Mouse (Mus musculus): ENCODE measurements around the gene Polh. TPM values are rescaled to one million over a fixed set of nuclear protein-coding genes. Genes with fewer than 3 reads are reported as not detected.

Polh gene
- polyA plus RNA-seq, 1 experiment, result 18.4 TPM

GRCm38 (mm10) chr17:46227576-46227975, 25.1 kb upstream of the Polh start:
- H3K36me3 ChIP-seq (ENCODE audit: control insufficient read depth, insufficient read depth, low read length), result peaks cover 82% of the 10 kb centered on the region
- TF ChIP-seq POLR2A (IDR thresholded peaks at IDR 0.05; ENCODE audit: control insufficient read depth, extremely low read depth, insufficient read depth, low read length, poor library complexity) (no peak), CTCF (IDR thresholded peaks at IDR 0.05; ENCODE audit: borderline replicate concordance, control insufficient read depth, extremely low read depth, insufficient read depth, low read length, poor library complexity) (no peak)
- no peaks in the 10 kb centered on the region for H3K4me1 ChIP-seq (replicated peaks; ENCODE audit: control insufficient read depth, insufficient read depth, low read length)
- H3K4me3 ChIP-seq (ENCODE audit: control insufficient read depth, insufficient read depth, low read length), result no peak overlapping the region
- no peak for DNase-seq
- WGBS, result 97% methylated on average over 7 of the region's 7 CpGs
- no peak overlapping the region for H3K27ac ChIP-seq (ENCODE audit: control insufficient read depth, insufficient read depth, low read length)
- H3K27me3 ChIP-seq (ENCODE audit: control insufficient read depth, insufficient read depth, low read length), result no peaks in the 10 kb centered on the region

- no peak for TF ChIP-seq CTCF (IDR thresholded peaks at IDR 0.05; ENCODE audit: borderline replicate concordance, control insufficient read depth, extremely low read depth, insufficient read depth, low read length, poor library complexity)
- no peak for TF ChIP-seq POLR2A (IDR thresholded peaks at IDR 0.05; ENCODE audit: control insufficient read depth, extremely low read depth, insufficient read depth, low read length, poor library complexity)
- H3K27ac ChIP-seq (ENCODE audit: control insufficient read depth, insufficient read depth, low read length), result no peak overlapping the region
- DNase-seq, result no peak
- no peaks in the 10 kb centered on the region for H3K4me1 ChIP-seq (replicated peaks; ENCODE audit: control insufficient read depth, insufficient read depth, low read length)
- WGBS, result 89% methylated on average over 3 of the region's 3 CpGs
- H3K27me3 ChIP-seq (ENCODE audit: control insufficient read depth, insufficient read depth, low read length), result no peaks in the 10 kb centered on the region
- peaks cover 87% of the 10 kb centered on the region for H3K36me3 ChIP-seq (ENCODE audit: control insufficient read depth, insufficient read depth, low read length)
- no peak overlapping the region for H3K4me3 ChIP-seq (ENCODE audit: control insufficient read depth, insufficient read depth, low read length)
Observed at GRCm38 (mm10) chr17:46221601-46222000, 19.2 kb upstream of the Polh start.

GRCm38 (mm10) chr17:46210550-46210949, 8.1 kb upstream of the Polh start:
- H3K27me3 ChIP-seq (ENCODE audit: control insufficient read depth, insufficient read depth, low read length), result no peaks in the 10 kb centered on the region
- 98% methylated on average over 3 of the region's 3 CpGs for WGBS
- H3K36me3 ChIP-seq (ENCODE audit: control insufficient read depth, insufficient read depth, low read length), result peaks cover 67% of the 10 kb centered on the region
- TF ChIP-seq POLR2A (IDR thresholded peaks at IDR 0.05; ENCODE audit: control insufficient read depth, extremely low read depth, insufficient read depth, low read length, poor library complexity) (no peak), CTCF (IDR thresholded peaks at IDR 0.05; ENCODE audit: borderline replicate concordance, control insufficient read depth, extremely low read depth, insufficient read depth, low read length, poor library complexity) (no peak)
- H3K27ac ChIP-seq (ENCODE audit: control insufficient read depth, insufficient read depth, low read length), result no peak overlapping the region
- H3K4me3 ChIP-seq (ENCODE audit: control insufficient read depth, insufficient read depth, low read length), result no peak overlapping the region
- no peaks in the 10 kb centered on the region for H3K4me1 ChIP-seq (replicated peaks; ENCODE audit: control insufficient read depth, insufficient read depth, low read length)
- DNase-seq, result no peak

GRCm38 (mm10) chr17:46206676-46207075, 4.2 kb upstream of the Polh start:
- Histone ChIP-seq H3K4me1 (replicated peaks; ENCODE audit: control insufficient read depth, insufficient read depth, low read length) (peaks cover 5% of the 10 kb centered on the region), H3K36me3 (ENCODE audit: control insufficient read depth, insufficient read depth, low read length) (peaks cover 36% of the 10 kb centered on the region), H3K27ac (ENCODE audit: control insufficient read depth, insufficient read depth, low read length) (no peak overlapping the region), H3K27me3 (ENCODE audit: control insufficient read depth, insufficient read depth, low read length) (no peaks in the 10 kb centered on the region), H3K4me3 (ENCODE audit: control insufficient read depth, insufficient read depth, low read length) (no peak overlapping the region)
- TF ChIP-seq CTCF (IDR thresholded peaks at IDR 0.05; ENCODE audit: borderline replicate concordance, control insufficient read depth, extremely low read depth, insufficient read depth, low read length, poor library complexity) (no peak), POLR2A (IDR thresholded peaks at IDR 0.05; ENCODE audit: control insufficient read depth, extremely low read depth, insufficient read depth, low read length, poor library complexity) (no peak)
- no peak for DNase-seq

GRCm38 (mm10) chr17:46203078-46203477, 633 bp upstream of the Polh start:
- Histone ChIP-seq H3K36me3 (ENCODE audit: control insufficient read depth, insufficient read depth, low read length) (peaks cover 11% of the 10 kb centered on the region), H3K4me1 (replicated peaks; ENCODE audit: control insufficient read depth, insufficient read depth, low read length) (peaks cover 7% of the 10 kb centered on the region), H3K4me3 (ENCODE audit: control insufficient read depth, insufficient read depth, low read length) (peak overlapping the region; percentile 96), H3K27ac (ENCODE audit: control insufficient read depth, insufficient read depth, low read length) (peak overlapping the region; percentile 22; the same call in 1 of the 2 replicates), H3K27me3 (ENCODE audit: control insufficient read depth, insufficient read depth, low read length) (no peaks in the 10 kb centered on the region)
- under 1% methylated on average over 20 of the region's 20 CpGs for WGBS
- TF ChIP-seq CTCF (IDR thresholded peaks at IDR 0.05; ENCODE audit: borderline replicate concordance, control insufficient read depth, extremely low read depth, insufficient read depth, low read length, poor library complexity) (no peak), POLR2A (IDR thresholded peaks at IDR 0.05; ENCODE audit: control insufficient read depth, extremely low read depth, insufficient read depth, low read length, poor library complexity) (no peak)
- DNase-seq, result no peak

GRCm38 (mm10) chr17:46201151-46201550, 1.3 kb downstream of the Polh start:
- TF ChIP-seq CTCF (IDR thresholded peaks at IDR 0.05; ENCODE audit: borderline replicate concordance, control insufficient read depth, extremely low read depth, insufficient read depth, low read length, poor library complexity) (no peak), POLR2A (IDR thresholded peaks at IDR 0.05; ENCODE audit: control insufficient read depth, extremely low read depth, insufficient read depth, low read length, poor library complexity) (no peak)
- H3K4me3 ChIP-seq (ENCODE audit: control insufficient read depth, insufficient read depth, low read length), result no peak overlapping the region
- H3K4me1 ChIP-seq (replicated peaks; ENCODE audit: control insufficient read depth, insufficient read depth, low read length), result peaks cover 7% of the 10 kb centered on the region
- peaks cover 18% of the 10 kb centered on the region for H3K36me3 ChIP-seq (ENCODE audit: control insufficient read depth, insufficient read depth, low read length)
- 80% methylated on average over 6 of the region's 6 CpGs for WGBS
- DNase-seq, result no peak
- no peaks in the 10 kb centered on the region for H3K27me3 ChIP-seq (ENCODE audit: control insufficient read depth, insufficient read depth, low read length)
- H3K27ac ChIP-seq (ENCODE audit: control insufficient read depth, insufficient read depth, low read length), result no peak overlapping the region

GRCm38 (mm10) chr17:46188829-46189228, 13.6 kb downstream of the Polh start:
- no peaks in the 10 kb centered on the region for H3K27me3 ChIP-seq (ENCODE audit: control insufficient read depth, insufficient read depth, low read length)
- WGBS, result 95% methylated on average over 2 of the region's 2 CpGs
- H3K4me1 ChIP-seq (replicated peaks; ENCODE audit: control insufficient read depth, insufficient read depth, low read length), result no peaks in the 10 kb centered on the region
- no peak for DNase-seq
- no peak overlapping the region for H3K27ac ChIP-seq (ENCODE audit: control insufficient read depth, insufficient read depth, low read length)
- no peak overlapping the region for H3K4me3 ChIP-seq (ENCODE audit: control insufficient read depth, insufficient read depth, low read length)
- no peak for TF ChIP-seq CTCF (IDR thresholded peaks at IDR 0.05; ENCODE audit: borderline replicate concordance, control insufficient read depth, extremely low read depth, insufficient read depth, low read length, poor library complexity)
- TF ChIP-seq POLR2A (IDR thresholded peaks at IDR 0.05; ENCODE audit: control insufficient read depth, extremely low read depth, insufficient read depth, low read length, poor library complexity), result no peak
- H3K36me3 ChIP-seq (ENCODE audit: control insufficient read depth, insufficient read depth, low read length), result peaks cover 79% of the 10 kb centered on the region

Data from thymus, adult 2 months (tissue).